Mouse (Mus musculus) retina, adult 2 months (tissue): ENCODE results near the gene Plau.

Experiments
- DNase-seq: peaks from one replicate; pipeline ENCODE4 v3.0.0-alpha.2; 2012; ENCODE audit warnings: low read depth, low spot score

The Plau gene

GRCm38 (mm10) chr14:20836171-20836904, at the start of gene Plau:
TSS of gene Plau (plus strand) at chr14:20836660.
- DNase-seq, result no peak

GRCm38 (mm10) chr14:20788151-20788550, 48.3 kb upstream of the Plau start:
- no peak for DNase-seq

GRCm38 (mm10) chr14:20789593-20789992, 46.9 kb upstream of the Plau start:
- no peak for DNase-seq

DNA sequence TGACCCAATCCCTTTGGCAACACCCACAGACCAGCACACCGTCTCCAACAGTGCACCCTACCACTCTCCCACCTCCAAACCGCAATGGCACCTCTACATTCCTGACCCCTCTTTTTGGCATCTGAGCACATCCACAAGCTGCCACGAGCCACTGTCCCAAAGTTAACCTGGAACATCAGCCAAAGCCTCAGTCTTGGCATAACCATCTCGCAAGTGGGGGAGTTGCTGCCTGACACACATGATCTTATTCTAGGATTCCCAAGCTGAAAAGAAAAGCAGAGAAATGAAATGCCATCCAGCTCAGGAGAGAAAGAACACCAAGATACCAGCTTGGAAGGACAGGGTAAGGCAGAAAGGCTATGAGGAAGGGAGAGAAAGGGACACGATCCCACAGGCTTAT, 46.0 kb upstream of the Plau start:
- no peak for DNase-seq

GRCm38 (mm10) chr14:20790996-20791395, 45.5 kb upstream of the Plau start:
- DNase-seq, result no peak

- no peak for DNase-seq
Measured at GRCm38 (mm10) chr14:20791511-20792242, 44.8 kb upstream of the Plau start.

DNA sequence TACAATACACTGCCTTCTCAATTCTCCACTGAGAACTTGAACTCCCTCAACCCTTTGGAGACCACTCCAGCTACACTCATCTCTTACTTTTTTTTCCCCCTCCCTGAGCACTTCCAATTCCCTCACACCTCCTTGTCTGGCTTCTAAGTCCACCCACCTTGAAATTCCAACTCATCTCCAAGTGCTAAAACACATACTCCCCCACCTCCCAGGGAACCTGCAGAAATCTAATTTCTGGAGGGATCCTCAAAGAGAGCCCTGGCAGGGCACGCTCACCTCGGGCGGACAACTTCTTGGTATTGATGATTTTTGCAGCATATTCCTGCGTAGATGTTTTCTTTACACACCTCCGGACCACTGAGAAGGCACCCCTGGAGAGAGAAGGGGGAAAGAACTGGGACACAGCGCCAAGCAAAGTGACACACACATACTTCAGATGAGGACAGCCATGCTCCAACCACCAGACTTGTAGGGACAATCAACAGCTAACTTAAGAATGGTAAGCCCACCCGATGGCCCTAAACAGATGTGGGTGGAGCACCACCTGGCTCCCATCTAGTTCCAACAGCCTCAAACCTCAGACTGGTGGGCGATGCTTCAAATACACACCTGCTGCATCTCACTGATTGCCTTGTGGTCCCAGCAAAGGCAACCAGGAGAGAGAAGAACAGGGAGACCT, 44.1 kb upstream of the Plau start:
- no peak for DNase-seq

DNA sequence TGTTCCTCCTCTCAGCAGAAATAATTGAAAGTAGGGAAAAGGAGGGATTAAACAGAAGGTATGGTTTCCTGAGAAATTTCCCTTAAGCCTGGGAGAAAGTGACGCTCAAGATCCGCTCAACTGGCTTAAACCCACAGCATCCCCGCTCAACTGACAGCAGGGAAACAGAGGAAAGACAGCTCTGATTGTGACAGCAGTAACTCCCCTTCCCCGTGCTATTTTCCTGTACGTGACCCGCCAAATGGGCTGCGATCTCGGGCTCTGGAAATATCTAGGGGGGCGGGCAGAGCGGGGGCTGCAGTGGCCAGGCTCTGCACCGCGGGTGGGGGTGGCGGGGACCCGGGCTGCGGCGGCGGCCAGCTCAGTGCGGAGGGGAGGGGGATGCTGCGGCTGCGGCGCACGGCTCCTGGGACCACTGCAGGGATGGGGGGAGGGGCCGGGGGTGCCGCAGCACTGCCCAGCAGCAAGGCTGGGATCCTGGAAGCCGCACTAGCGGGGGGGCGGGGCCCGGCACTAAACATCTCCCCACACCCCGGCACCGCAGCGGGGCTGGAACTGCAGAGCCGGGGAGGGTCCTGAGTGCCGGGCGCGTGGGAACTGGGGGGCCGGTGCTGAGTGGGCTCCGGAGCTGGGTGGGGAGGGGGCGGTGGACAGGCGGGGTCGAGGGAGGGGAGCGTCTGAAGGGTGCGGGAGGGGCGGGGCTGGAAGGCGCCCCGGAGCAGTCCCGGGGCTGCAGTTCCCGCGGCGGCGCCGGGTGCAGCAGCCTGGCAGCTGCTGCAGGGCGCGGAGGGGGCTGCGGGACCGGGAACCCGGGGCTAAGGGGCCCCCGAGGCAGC, 43.3 kb upstream of the Plau start:
- no peak for DNase-seq

GRCm38 (mm10) chr14:20793758-20794531, 42.5 kb upstream of the Plau start, which contains the start of gene Camk2g:
TSS of gene Camk2g (minus strand) at chr14:20794088.
- DNase-seq, result peak; percentile 63

- DNase-seq, result no peak
Measured at GRCm38 (mm10) chr14:20794589-20794988, 41.9 kb upstream of the Plau start.

- no peak for DNase-seq
Measured at GRCm38 (mm10) chr14:20795423-20796152, 40.9 kb upstream of the Plau start.

GRCm38 (mm10) chr14:20796170-20796569, 40.3 kb upstream of the Plau start:
- no peak for DNase-seq

GRCm38 (mm10) chr14:20796643-20797042, 39.8 kb upstream of the Plau start:
- DNase-seq, result no peak

GRCm38 (mm10) chr14:20798300-20798699, 38.2 kb upstream of the Plau start:
- no peak for DNase-seq

GRCm38 (mm10) chr14:20798761-20799160, 37.7 kb upstream of the Plau start:
- DNase-seq, result peak; percentile 72

DNA sequence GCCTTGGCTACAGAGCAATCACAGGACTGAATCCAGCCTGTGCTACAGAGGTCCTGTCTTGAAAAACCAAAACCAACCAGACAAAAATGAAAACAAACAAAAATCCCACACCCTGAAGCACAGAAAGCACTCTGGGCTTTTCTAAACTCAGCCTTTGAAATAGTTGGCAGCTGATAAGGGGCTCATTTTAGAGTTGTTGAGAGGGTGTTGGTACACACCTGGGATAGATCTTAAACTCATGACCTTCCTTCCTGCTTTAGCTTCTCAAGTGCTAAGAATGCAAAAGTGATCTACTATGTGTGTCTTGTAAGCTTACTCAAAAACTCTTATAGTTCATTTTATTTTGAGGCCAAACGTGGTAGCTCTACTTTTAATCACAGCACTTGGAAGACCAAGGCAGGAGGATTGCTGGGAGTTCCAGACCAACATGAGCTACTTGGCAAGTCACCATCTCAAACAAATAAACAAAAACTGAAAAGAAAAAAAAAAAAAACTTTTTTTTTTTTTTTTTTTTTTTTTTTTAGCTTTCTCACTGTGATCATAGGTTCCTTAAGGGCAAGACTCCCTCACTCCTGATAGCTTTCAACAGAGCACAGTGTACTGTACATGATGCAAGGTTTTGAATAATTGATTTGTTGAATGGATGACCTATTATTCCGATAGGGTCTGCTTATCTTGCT, 33.4 kb upstream of the Plau start:
- no peak for DNase-seq

DNA sequence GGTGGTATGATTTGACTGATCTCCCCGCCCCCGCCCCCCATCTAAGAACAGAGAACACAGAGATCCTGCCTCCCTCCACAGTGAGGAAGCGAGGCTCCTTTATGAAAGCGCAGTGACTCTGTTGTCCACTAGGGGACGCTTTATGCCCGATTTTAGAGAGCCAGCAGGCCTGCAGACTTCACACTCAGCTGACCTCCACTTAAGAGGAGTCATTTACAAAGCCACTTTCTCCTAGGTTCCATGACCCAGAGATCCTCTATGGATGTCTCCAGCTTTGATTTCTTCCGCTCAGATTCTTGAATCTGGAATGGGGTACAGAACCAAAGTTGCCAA, 32.9 kb upstream of the Plau start:
- DNase-seq, result no peak

DNA sequence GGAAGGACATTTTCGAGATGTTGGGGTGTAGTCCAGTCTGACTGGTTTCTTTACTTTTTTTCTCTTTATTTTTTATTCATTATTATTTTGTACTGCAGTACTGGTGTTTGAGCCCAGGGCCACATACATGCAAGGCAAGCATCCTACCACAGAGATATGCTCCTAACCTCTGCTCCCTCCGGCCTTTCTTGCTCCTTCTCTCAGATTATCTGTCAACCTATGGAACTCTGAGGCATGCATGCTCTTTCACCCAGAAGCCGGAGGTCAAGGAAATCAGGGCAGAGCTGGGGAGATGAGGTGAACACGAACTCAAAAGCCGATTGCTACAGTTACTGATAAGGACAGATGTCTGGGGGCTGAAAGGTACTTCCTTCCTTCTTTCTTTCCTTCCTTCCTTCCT, 32.0 kb upstream of the Plau start:
- no peak for DNase-seq

GRCm38 (mm10) chr14:20804964-20805672, 31.3 kb upstream of the Plau start:
- DNase-seq, result no peak
